Mouse (Mus musculus) heart, postnatal 0 days (tissue): ENCODE measurements around the gene Abca9. TPM values are rescaled to one million over a fixed set of nuclear protein-coding genes. Genes with fewer than 3 reads are reported as not detected.

Experiments
- ATAC-seq: fragments of 200-750 bp; cut with Nextera tagmentation; 2 replicates; pipeline ENCODE4 v1.8.0; 2017; ENCODE audit warnings: low read depth, moderate number of reproducible peaks, moderate library complexity; ENCODE audit not compliant: insufficient read depth
- DNase-seq: peaks from one replicate; pipeline ENCODE4 v3.0.0-alpha.2; 2016; ENCODE audit warnings: low spot score
- H3K27ac ChIP-seq: fragments of 300-500 bp; sonication (generic); 2 replicates; pipeline ENCODE4 v1.5.1; 2014; ENCODE audit warnings: low read depth, mild to moderate bottlenecking
- H3K27me3 ChIP-seq: fragments of 300-500 bp; sonication (generic); 2 replicates; pipeline ENCODE4 v1.6.1; 2014; ENCODE audit warnings: low read length, mixed read lengths; ENCODE audit not compliant: control insufficient read depth, insufficient read depth
- H3K36me3 ChIP-seq: fragments of 300-500 bp; sonication (generic); replicated peaks from 2 replicates; pipeline ENCODE4 v1.6.1; 2014; ENCODE audit warnings: low read length, mixed read lengths; ENCODE audit not compliant: control insufficient read depth, insufficient read depth
- H3K4me1 ChIP-seq: fragments of 300-500 bp; sonication (generic); 2 replicates; pipeline ENCODE4 v1.6.1; 2014; ENCODE audit warnings: antibody characterized with exemption; ENCODE audit not compliant: control insufficient read depth, insufficient read depth
- H3K4me2 ChIP-seq: fragments of 300-500 bp; sonication (generic); 2 replicates; pipeline ENCODE4 v1.6.1; 2014; ENCODE audit warnings: low read depth, mild to moderate bottlenecking, low read length, moderate library complexity
- H3K4me3 ChIP-seq: fragments of 300-500 bp; sonication (generic); 2 replicates; pipeline ENCODE4 v1.5.1; 2014; ENCODE audit warnings: low read depth, low read length
- H3K9ac ChIP-seq: fragments of 300-500 bp; sonication (generic); replicated peaks from 2 replicates; pipeline ENCODE4 v1.6.1; 2014; ENCODE audit warnings: low read depth, low read length, mixed read lengths
- H3K9me3 ChIP-seq: fragments of 300-500 bp; sonication (generic); replicated peaks from 2 replicates; pipeline ENCODE4 v1.6.1; 2016; ENCODE audit warnings: low read length; ENCODE audit not compliant: control insufficient read depth
- CTCF ChIP-seq: IDR thresholded peaks from 2 replicates; pipeline ENCODE4 v1.5.1; 2016; ENCODE audit warnings: antibody characterized with exemption, control low read depth, low read depth
- EP300 ChIP-seq: IDR thresholded peaks from 2 replicates; pipeline ENCODE4 v1.6.1; 2016; ENCODE audit warnings: antibody characterized with exemption, low read depth
- WGBS: fragments of 180-500 bp; shearing (Covaris S2); extraction: QIAGEN DNeasy Blood & Tissue Kit; methylation state at CpG from one replicate; pipeline ENCODE4 v1.1.7; 2014; 5-methylcytosine and 5-hydroxymethylcytosine counted together
- polyA plus RNA-seq: library from polyadenylated mRNA; unstranded; fragments of >200 nt; fragmentation: Nextera tagmentation; extraction: Ambion mirVana; gene quantifications from 2 replicates; pipeline ENCODE4 v1.2.1, GENCODE M21; 2015
- total RNA-seq: library from RNA; depleted of rRNA; stranded (reverse); fragments of >200 nt; gene quantifications from 2 replicates; pipeline ENCODE4 v1.2.3, GENCODE M21; 2014; ENCODE audit warnings: low replicate concordance; rRNA removed

Gene Abca9
- total RNA-seq = 3.5 and 5.6 TPM in 2 replicates
- 2.3 and 2.6 TPM in 2 replicates for polyA plus RNA-seq

GRCm38 (mm10) chr11:110167459-110168251 lies at the start of gene Abca9:
Abca9 (minus strand) TSS chr11:110168196.
- no peak within 1 kb of the TSS; the same call in 1 of the 2 replicates for H3K9ac ChIP-seq
- ATAC-seq = no peak
- H3K4me3 ChIP-seq = peak within 1 kb of the TSS; percentile 33
- 24% methylated on average over 12 of the region's 12 CpGs for WGBS
- H3K4me2 ChIP-seq = peak within 1 kb of the TSS; percentile 42
- H3K36me3 ChIP-seq = no peaks in the 10 kb centered on the region
- TF ChIP-seq CTCF (no peak), EP300 (no peak)
- no peaks in the 10 kb centered on the region for H3K4me1 ChIP-seq
- peak; percentile 27 for DNase-seq
- H3K27me3 ChIP-seq = no peaks in the 10 kb centered on the region
- H3K27ac ChIP-seq = peak within 1 kb of the TSS; percentile 70
- no peaks in the 10 kb centered on the region for H3K9me3 ChIP-seq

GRCm38 (mm10) chr11:110217118-110217517 lies 49.1 kb upstream of the Abca9 start:
- H3K4me2 ChIP-seq = no peak overlapping the region
- no peak overlapping the region for H3K4me3 ChIP-seq
- H3K9ac ChIP-seq = no peak overlapping the region
- no peaks in the 10 kb centered on the region for H3K36me3 ChIP-seq
- DNase-seq = no peak
- H3K27ac ChIP-seq = no peak overlapping the region
- no peak for TF ChIP-seq CTCF
- no peak for TF ChIP-seq EP300
- H3K4me1 ChIP-seq = no peaks in the 10 kb centered on the region
- H3K9me3 ChIP-seq = no peaks in the 10 kb centered on the region
- ATAC-seq = no peak
- no peaks in the 10 kb centered on the region for H3K27me3 ChIP-seq

DNA sequence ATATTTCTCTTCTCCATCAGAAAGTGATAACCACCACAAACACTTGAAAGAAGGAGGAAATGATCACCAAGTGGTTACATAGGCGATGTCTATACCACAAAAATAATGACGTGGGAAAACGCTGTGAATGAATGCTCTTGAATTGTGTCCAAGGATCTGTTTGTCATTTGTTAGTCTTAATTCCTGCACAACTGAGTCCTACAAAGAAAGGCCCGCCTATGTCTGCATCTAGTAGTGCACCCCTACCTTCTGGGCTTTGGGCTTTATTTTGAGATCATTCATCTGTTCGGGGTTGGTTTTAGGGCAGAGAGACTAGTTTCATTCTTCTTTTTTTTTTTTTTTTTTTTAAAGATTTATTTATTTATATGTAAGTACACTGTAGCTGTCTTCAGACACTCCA lies 35.9 kb upstream of the Abca9 start:
- DNase-seq = no peak
- ATAC-seq = no peak
- Histone ChIP-seq H3K9ac (no peak overlapping the region), H3K27me3 (no peaks in the 10 kb centered on the region), H3K27ac (no peak overlapping the region), H3K9me3 (no peaks in the 10 kb centered on the region), H3K4me3 (no peak overlapping the region), H3K36me3 (no peaks in the 10 kb centered on the region), H3K4me1 (no peaks in the 10 kb centered on the region), H3K4me2 (no peak overlapping the region)
- whole genome bisulfite sequencing = 75% methylated on average over 5 of the region's 5 CpGs
- no peak for TF ChIP-seq EP300
- no peak for TF ChIP-seq CTCF

- ATAC-seq (no peak), DNase-seq (no peak)
- no peaks in the 10 kb centered on the region for H3K9me3 ChIP-seq
- no peaks in the 10 kb centered on the region for H3K27me3 ChIP-seq
- H3K27ac ChIP-seq = no peak overlapping the region
- no peak overlapping the region for H3K4me3 ChIP-seq
- H3K36me3 ChIP-seq = no peaks in the 10 kb centered on the region
- H3K4me2 ChIP-seq = no peak overlapping the region
- H3K9ac ChIP-seq = no peak overlapping the region
- WGBS = 79% methylated on average over 3 of the region's 3 CpGs
- no peaks in the 10 kb centered on the region for H3K4me1 ChIP-seq
- no peak for TF ChIP-seq CTCF
- TF ChIP-seq EP300 = no peak
Observed at GRCm38 (mm10) chr11:110198882-110199281, 30.9 kb upstream of the Abca9 start.

GRCm38 (mm10) chr11:110196561-110197306 lies 28.7 kb upstream of the Abca9 start:
- no peak for TF ChIP-seq CTCF
- TF ChIP-seq EP300 = no peak
- no peak overlapping the region for H3K27ac ChIP-seq
- WGBS = 74% methylated on average over 8 of the region's 8 CpGs
- H3K27me3 ChIP-seq = no peaks in the 10 kb centered on the region
- H3K36me3 ChIP-seq = no peaks in the 10 kb centered on the region
- no peak overlapping the region for H3K4me2 ChIP-seq
- no peaks in the 10 kb centered on the region for H3K4me1 ChIP-seq
- H3K4me3 ChIP-seq = no peak overlapping the region
- H3K9ac ChIP-seq = no peak overlapping the region
- H3K9me3 ChIP-seq = no peaks in the 10 kb centered on the region
- no peak for DNase-seq
- ATAC-seq = no peak
